In the genomic region with DNA sequence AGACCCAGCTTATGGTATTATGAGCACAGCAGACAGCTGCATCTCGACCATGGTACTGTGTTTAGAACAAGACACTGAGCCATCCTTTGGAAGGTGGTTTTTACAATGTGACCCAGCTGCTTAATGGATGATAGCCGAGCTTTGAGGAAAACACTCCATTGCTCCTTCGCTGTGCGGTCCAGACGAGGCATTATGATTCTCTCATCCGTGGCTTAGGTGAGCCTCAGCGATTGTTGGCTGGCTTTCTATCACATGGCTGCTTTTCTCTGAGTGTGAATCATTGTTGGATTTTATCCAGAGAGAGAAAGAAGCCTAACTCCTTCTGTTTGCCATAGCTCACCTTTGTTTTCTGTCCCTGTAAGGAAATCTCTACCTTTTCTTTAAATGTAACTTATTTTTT, we compare ENCODE assay signal across 34 mouse cellular contexts. TPM values are rescaled to one million over a fixed set of nuclear protein-coding genes. Genes with fewer than 3 reads are reported as not detected.
DNase-seq lines count a peak whose midpoint lies in the region; ATAC-seq and TF ChIP-seq lines count a peak whose summit lies in the region.
"Had no signal": no experiment of that assay in that cellular context is flagged by ENCODE, and none has a peak within 500 bp of the region (broad histone marks: within the 10 kb centered on the region; RNA-seq: fewer than 3 reads in every experiment).

No protein-coding gene starts in this region.

- no peaks in the 10 kb centered on the region for H3K36me3 ChIP-seq in forebrain, embryonic 13.5 days (ENCODE audit: poor library complexity, severe bottlenecking)
- H3K36me3 ChIP-seq in forebrain, embryonic 16.5 days (ENCODE audit: control insufficient read depth, insufficient read depth): no peaks in the 10 kb centered on the region
- no peaks in the 10 kb centered on the region for H3K36me3 ChIP-seq in midbrain, embryonic 14.5 days (ENCODE audit: control insufficient read depth, insufficient read depth, low read length)
- H3K36me3 ChIP-seq in midbrain, embryonic 15.5 days (replicated peaks): no peaks in the 10 kb centered on the region
- H3K36me3 ChIP-seq in lung, postnatal 0 days (ENCODE audit: insufficient read depth, low read length): no peaks in the 10 kb centered on the region
- H3K36me3 ChIP-seq: embryonic facial prominence, embryonic 15.5 days; hindbrain, embryonic 12.5 days; hindbrain, embryonic 15.5 days had no signal

- CTCF ChIA-PET in Patski (lab: Charles Lee): interaction anchor here (1.0 to 8.4 kb wide), 4 partner anchors 16 to 230 kb away, joined by 3 to 75 read pairs (median 4); no protein-coding TSS in a partner anchor

- H3K27me3 ChIP-seq in forebrain, embryonic 13.5 days: no peaks in the 10 kb centered on the region
- no peaks in the 10 kb centered on the region for H3K27me3 ChIP-seq in forebrain, embryonic 16.5 days (replicated peaks; ENCODE audit: control insufficient read depth, insufficient read depth, low read length)
- H3K27me3 ChIP-seq in midbrain, embryonic 14.5 days (ENCODE audit: control insufficient read depth, insufficient read depth, low read length): no peaks in the 10 kb centered on the region
- no peaks in the 10 kb centered on the region for H3K27me3 ChIP-seq in midbrain, embryonic 15.5 days (replicated peaks)
- H3K27me3 ChIP-seq in Patski: no peaks in the 10 kb centered on the region
- H3K27me3 ChIP-seq in lung, postnatal 0 days (replicated peaks; ENCODE audit: insufficient read depth, low read length): no peaks in the 10 kb centered on the region
- H3K27me3 ChIP-seq: embryonic facial prominence, embryonic 15.5 days; hindbrain, embryonic 12.5 days; hindbrain, embryonic 15.5 days had no signal

- ATAC-seq in forebrain, embryonic 13.5 days: no peak
- ATAC-seq in forebrain, embryonic 16.5 days: no peak
- no peak for ATAC-seq in midbrain, embryonic 14.5 days (ENCODE audit: low FRiP score, low TSS enrichment)
- no peak for ATAC-seq in midbrain, embryonic 15.5 days (replicated peaks)
- ATAC-seq in Patski: peak; percentile 49
- ATAC-seq in megakaryocyte, adult 5-6 weeks (ENCODE audit: poor library complexity, severe bottlenecking): no peak
- ATAC-seq in lung, postnatal 0 days: no peak
- ATAC-seq: CD4-positive, CD25-positive, alpha-beta regulatory T cell, adult 4 months; intestine, postnatal 0 days had no signal

- H3K9ac ChIP-seq in forebrain, embryonic 13.5 days: no peak overlapping the region
- H3K9ac ChIP-seq in forebrain, embryonic 16.5 days (replicated peaks; ENCODE audit: low read depth, low read length): no peak overlapping the region
- no peak overlapping the region for H3K9ac ChIP-seq in midbrain, embryonic 14.5 days (replicated peaks; ENCODE audit: low read length)
- H3K9ac ChIP-seq in midbrain, embryonic 15.5 days: no peak overlapping the region
- no peak overlapping the region for H3K9ac ChIP-seq in lung, postnatal 0 days (replicated peaks; ENCODE audit: low read depth)
- H3K9ac ChIP-seq: embryonic facial prominence, embryonic 15.5 days; hindbrain, embryonic 12.5 days; hindbrain, embryonic 15.5 days had no signal

- in situ Hi-C loops in Patski (cut with MboI; ENCODE audit: low pct_unique_long_range_greater_than_20kb): loop anchor here (5.0 kb wide), 1 partner anchor 233 kb away; no protein-coding TSS in a partner anchor

- 0 out of 2 replicates have a peak overlapping the region, but pooled peaks have one; percentile 7 for H3K4me2 ChIP-seq in forebrain, embryonic 13.5 days
- no peak overlapping the region for H3K4me2 ChIP-seq in forebrain, embryonic 16.5 days (ENCODE audit: low read length)
- H3K4me2 ChIP-seq in midbrain, embryonic 14.5 days (ENCODE audit: low read length): no peak overlapping the region
- H3K4me2 ChIP-seq in midbrain, embryonic 15.5 days: no peak overlapping the region
- H3K4me2 ChIP-seq in lung, postnatal 0 days (replicated peaks; ENCODE audit: low read depth, low read length): no peak overlapping the region
- H3K4me2 ChIP-seq: embryonic facial prominence, embryonic 15.5 days; heart, embryonic 11.5 days; hindbrain, embryonic 12.5 days; hindbrain, embryonic 15.5 days had no signal

- no peak overlapping the region for H3K4me3 ChIP-seq in forebrain, embryonic 13.5 days
- H3K4me3 ChIP-seq in forebrain, embryonic 16.5 days (replicated peaks; ENCODE audit: low read length): no peak overlapping the region
- no peak overlapping the region for H3K4me3 ChIP-seq in midbrain, embryonic 14.5 days (replicated peaks; ENCODE audit: low read depth, low read length)
- no peak overlapping the region for H3K4me3 ChIP-seq in midbrain, embryonic 15.5 days
- H3K4me3 ChIP-seq in lung, postnatal 0 days (ENCODE audit: low read depth, low read length): no peak overlapping the region
- H3K4me3 ChIP-seq: embryonic facial prominence, embryonic 15.5 days; heart, adult 2 months; hindbrain, embryonic 12.5 days; hindbrain, embryonic 15.5 days had no signal

- POLR2A ChIA-PET in Patski (lab: Charles Lee): interaction anchor here (1.6 kb wide), 1 partner anchor 16 kb away, joined by 4 read pairs; no protein-coding TSS in a partner anchor

- H3K27ac ChIP-seq in forebrain, embryonic 13.5 days: no peak overlapping the region
- no peak overlapping the region for H3K27ac ChIP-seq in forebrain, embryonic 16.5 days (ENCODE audit: low read length)
- H3K27ac ChIP-seq in midbrain, embryonic 14.5 days (replicated peaks; ENCODE audit: low read depth, low read length): no peak overlapping the region
- no peak overlapping the region for H3K27ac ChIP-seq in midbrain, embryonic 15.5 days
- no peak overlapping the region for H3K27ac ChIP-seq in lung, postnatal 0 days (ENCODE audit: low read length)
- H3K27ac ChIP-seq: embryonic facial prominence, embryonic 15.5 days; heart, adult 2 months; hindbrain, embryonic 12.5 days; hindbrain, embryonic 15.5 days had no signal

- peaks cover 4% of the 10 kb centered on the region; the same call in 1 of the 2 replicates for H3K4me1 ChIP-seq in forebrain, embryonic 13.5 days
- peaks cover 3% of the 10 kb centered on the region; the same call in 1 of the 2 replicates for H3K4me1 ChIP-seq in forebrain, embryonic 16.5 days (replicated peaks; ENCODE audit: control insufficient read depth, insufficient read depth, low read length)
- no peaks in the 10 kb centered on the region for H3K4me1 ChIP-seq in midbrain, embryonic 14.5 days (ENCODE audit: control insufficient read depth, insufficient read depth, low read length)
- H3K4me1 ChIP-seq in midbrain, embryonic 15.5 days: no peaks in the 10 kb centered on the region
- no peaks in the 10 kb centered on the region for H3K4me1 ChIP-seq in lung, postnatal 0 days (ENCODE audit: insufficient read depth, low read depth, low read length)
- H3K4me1 ChIP-seq: embryonic facial prominence, embryonic 15.5 days; hindbrain, embryonic 12.5 days; hindbrain, embryonic 15.5 days had no signal

- H3K9me3 ChIP-seq in forebrain, embryonic 13.5 days (replicated peaks): no peaks in the 10 kb centered on the region
- no peaks in the 10 kb centered on the region for H3K9me3 ChIP-seq in forebrain, embryonic 16.5 days (ENCODE audit: control insufficient read depth, low read length)
- H3K9me3 ChIP-seq in midbrain, embryonic 14.5 days (ENCODE audit: control insufficient read depth, low read length): no peaks in the 10 kb centered on the region
- no peaks in the 10 kb centered on the region for H3K9me3 ChIP-seq in midbrain, embryonic 15.5 days
- no peaks in the 10 kb centered on the region for H3K9me3 ChIP-seq in lung, postnatal 0 days (ENCODE audit: low read length)
- H3K9me3 ChIP-seq: embryonic facial prominence, embryonic 15.5 days; hindbrain, embryonic 12.5 days; hindbrain, embryonic 15.5 days had no signal

- 37% methylated on average over 7 of the region's 7 CpGs for WGBS in forebrain, embryonic 13.5 days
- 29% methylated on average over 7 of the region's 7 CpGs for WGBS in forebrain, embryonic 16.5 days
- 57% methylated on average over 7 of the region's 7 CpGs for WGBS in midbrain, embryonic 14.5 days
- WGBS in midbrain, embryonic 15.5 days: 48% methylated on average over 7 of the region's 7 CpGs
- 75% methylated on average over 7 of the region's 7 CpGs for WGBS in lung, postnatal 0 days

- DNase-seq in midbrain, embryonic 14.5 days: peak; percentile 9
- DNase-seq in 3T3-L1 (ENCODE audit: low read depth, low spot score) (peak; percentile 28), Patski (ENCODE audit: low read depth, low spot score) (peak; percentile 82)
- DNase-seq in lung, postnatal 0 days (ENCODE audit: low spot score): no peak
- DNase-seq: adrenal gland, postnatal 10 days; adrenal gland, postnatal 36 days; cerebellum, adult 11-12 months; cerebellum, adult 8-10 months; cerebellum, postnatal 36 days; embryo, embryonic 11 days; gastrocnemius, postnatal 25 days; heart, adult 2 months had no signal

- TF ChIP-seq EP300 in lung, postnatal 0 days (IDR thresholded peaks at IDR 0.05): no peak

- TF ChIP-seq CTCF in Patski (IDR thresholded peaks at IDR 0.05): no peak
- no peak for TF ChIP-seq CTCF in lung, postnatal 0 days (IDR thresholded peaks at IDR 0.05)

RNA-seq across cellular contexts. Expression of a gene that starts 32.5 kb away (rescaled TPM):
- not detected in 2 replicates for polyA plus RNA-seq in forebrain, embryonic 13.5 days (2015; fragmentation: Nextera tagmentation; extraction: Ambion mirVana)
- polyA plus RNA-seq in forebrain, embryonic 16.5 days (2015; fragmentation: Nextera tagmentation; extraction: Ambion mirVana): not detected in 2 replicates
- not detected in 2 replicates for polyA plus RNA-seq in midbrain, embryonic 14.5 days (2014; fragmentation: Nextera tagmentation; extraction: Ambion mirVana)
- not detected in 2 replicates for polyA plus RNA-seq in midbrain, embryonic 15.5 days (2015; fragmentation: Nextera tagmentation; extraction: Ambion mirVana)
- polyA plus RNA-seq in Patski (2021): not detected
- 0.41 TPM in 1 of 2 replicates, not detected in the other for total RNA-seq in megakaryocyte, adult 5-6 weeks (2015)
- total RNA-seq in megakaryocyte, adult 5-6 weeks (2017): not detected in 2 replicates
- polyA plus RNA-seq in lung, postnatal 0 days (2015; fragmentation: Nextera tagmentation; extraction: Ambion mirVana): 0.10 TPM in 1 of 2 replicates, not detected in the other
- total RNA-seq: adrenal gland, adult 18-20 months; adrenal gland, postnatal 10 days; adrenal gland, postnatal 36 days; gastrocnemius, adult 8-10 months; gastrocnemius, postnatal 25 days; heart, adult 2 months; heart, postnatal 25 days; hematopoietic stem cell, adult 5-6 weeks; MEL had no signal
- polyA plus RNA-seq: C2C12; CD4-positive, CD25-positive, alpha-beta regulatory T cell, adult 4 months; cortical plate, adult 2 months; embryonic facial prominence, embryonic 11.5 days; forebrain, embryonic 11.5 days; gonadal fat pad, adult 2 months; heart, adult 2 months; heart, embryonic 11.5 days; heart, embryonic 14.5 days; heart, postnatal 0 days; hindbrain, embryonic 12.5 days; hindbrain, embryonic 15.5 days had no signal
